Mouse (Mus musculus) cerebellum, postnatal 10 days (tissue): Measurements from ENCODE around the gene Ncam1.
A peak's percentile ranks its signal among the peaks of the same experiment; 100 is the strongest.

Experiments
- DNase-seq, 2 experiments: peaks; one replicate each; pipeline ENCODE4 v3.0.0; 2021; ENCODE audit warnings: mixed read lengths in 2 of 2

Gene Ncam1

GRCm38 (mm10) chr9:49798806-49799205 is at the start of gene Ncam1:
Ncam1 (minus strand) TSS chr9:49798925.
- peak; percentile 95 to 99 for DNase-seq

- DNase-seq, result peak; percentile 53 to 56
These were observed 35.3 kb upstream of the Ncam1 start for GRCm38 (mm10) chr9:49834013-49834412.

GRCm38 (mm10) chr9:49827671-49828070 is 28.9 kb upstream of the Ncam1 start:
- no peak for DNase-seq

- peak in 1 of 2 experiments; percentile 7 for DNase-seq
These were observed 17.5 kb upstream of the Ncam1 start for GRCm38 (mm10) chr9:49816115-49816650.

- DNase-seq, result no peak
These were observed 15.7 kb upstream of the Ncam1 start for GRCm38 (mm10) chr9:49814442-49814841.

GRCm38 (mm10) chr9:49803222-49803621 is 4.5 kb upstream of the Ncam1 start:
- DNase-seq, result no peak

- peak; percentile 91 to 95 for DNase-seq
These were observed 729 bp downstream of the Ncam1 start for GRCm38 (mm10) chr9:49797821-49798571.

- DNase-seq, result no peak
These were observed 1.3 kb downstream of the Ncam1 start for GRCm38 (mm10) chr9:49797508-49797820.

- DNase-seq, result peak; percentile 80 to 89
These were observed 1.9 kb downstream of the Ncam1 start for GRCm38 (mm10) chr9:49796618-49797507.

- DNase-seq, result no peak
These were observed 2.8 kb downstream of the Ncam1 start for GRCm38 (mm10) chr9:49795881-49796280.

- DNase-seq, result peak in 1 of 2 experiments; percentile 18
These were observed 4.7 kb downstream of the Ncam1 start for GRCm38 (mm10) chr9:49793987-49794550.

- DNase-seq, result no peak
These were observed 5.5 kb downstream of the Ncam1 start for GRCm38 (mm10) chr9:49793241-49793640.

- DNase-seq, result no peak
These were observed 6.1 kb downstream of the Ncam1 start for GRCm38 (mm10) chr9:49792646-49793045.

- DNase-seq, result no peak
These were observed 17.5 kb downstream of the Ncam1 start for GRCm38 (mm10) chr9:49781016-49781772.

- no peak for DNase-seq
These were observed 21.6 kb downstream of the Ncam1 start for GRCm38 (mm10) chr9:49777015-49777637.

- DNase-seq, result no peak
These were observed 32.1 kb downstream of the Ncam1 start for GRCm38 (mm10) chr9:49766634-49767033.

- DNase-seq, result no peak
These were observed 38.2 kb downstream of the Ncam1 start for GRCm38 (mm10) chr9:49760571-49760970.

- DNase-seq, result peak; percentile 81 to 88
These were observed 40.3 kb downstream of the Ncam1 start for GRCm38 (mm10) chr9:49758436-49758835.

- DNase-seq, result peak; percentile 77 to 81
These were observed 40.7 kb downstream of the Ncam1 start for GRCm38 (mm10) chr9:49757986-49758385.

- peak; percentile 69 to 76 for DNase-seq
These were observed 41.1 kb downstream of the Ncam1 start for GRCm38 (mm10) chr9:49757582-49757981.

GRCm38 (mm10) chr9:49756725-49757124 is 42.0 kb downstream of the Ncam1 start:
- no peak for DNase-seq

GRCm38 (mm10) chr9:49755214-49755613 is 43.5 kb downstream of the Ncam1 start:
- DNase-seq, result no peak
